Mouse (Mus musculus) heart, embryonic 11.5 days (tissue): ENCODE results near the gene Olfr218. TPM values are rescaled to one million over a fixed set of nuclear protein-coding genes. Genes with fewer than 3 reads are reported as not detected.
"Not testable (repeated sequence)": the region's sequence is repeated elsewhere in the genome, so short reads cannot be mapped to it uniquely, and the experiment has no call there.

Source experiments
- ATAC-seq: fragments of 200-750 bp; cut with Nextera tagmentation; replicated peaks from 2 replicates; pipeline ENCODE4 v1.8.0; 2017; ENCODE audit warnings: moderate library complexity; ENCODE audit not compliant: insufficient number of reproducible peaks, low FRiP score, low TSS enrichment
- H3K27ac ChIP-seq: fragments of 300-500 bp; sonication (generic); 2 replicates; pipeline ENCODE4 v1.5.1; 2014; ENCODE audit warnings: mild to moderate bottlenecking, low read depth, low read length
- H3K27me3 ChIP-seq: fragments of 300-500 bp; sonication (generic); 2 replicates; pipeline ENCODE4 v1.6.1; 2014; ENCODE audit warnings: mild to moderate bottlenecking, low read length, mixed read lengths; ENCODE audit not compliant: control insufficient read depth, insufficient read depth
- H3K36me3 ChIP-seq: fragments of 300-500 bp; sonication (generic); 2 replicates; pipeline ENCODE4 v1.6.1; 2014; ENCODE audit warnings: mild to moderate bottlenecking, low read length, moderate library complexity, mixed read lengths; ENCODE audit not compliant: control insufficient read depth, insufficient read depth
- H3K4me1 ChIP-seq: fragments of 300-500 bp; sonication (generic); 2 replicates; pipeline ENCODE4 v1.6.1; 2014; ENCODE audit warnings: low read length; ENCODE audit not compliant: control insufficient read depth, insufficient read depth
- H3K4me2 ChIP-seq: fragments of 300-500 bp; sonication (generic); 2 replicates; pipeline ENCODE4 v1.6.1; 2014; ENCODE audit warnings: mild to moderate bottlenecking, moderate library complexity
- H3K4me3 ChIP-seq: fragments of 300-500 bp; sonication (generic); 2 replicates; pipeline ENCODE4 v1.5.1; 2014; ENCODE audit warnings: low read depth, low read length
- H3K9ac ChIP-seq: fragments of 300-500 bp; sonication (generic); 2 replicates; pipeline ENCODE4 v1.6.1; 2014; ENCODE audit warnings: mild to moderate bottlenecking, low read depth, low read length, moderate library complexity
- H3K9me3 ChIP-seq: fragments of 300-500 bp; sonication (generic); replicated peaks from 2 replicates; pipeline ENCODE4 v1.6.1; 2016; ENCODE audit warnings: low read length; ENCODE audit not compliant: control insufficient read depth
- WGBS: fragments of 180-500 bp; shearing (Covaris S2); extraction: QIAGEN DNeasy Blood & Tissue Kit; methylation state at CpG from one replicate; pipeline ENCODE4 v1.1.7; 2014; ENCODE audit not compliant: insufficient replicate concordance; 5-methylcytosine and 5-hydroxymethylcytosine counted together
- polyA plus RNA-seq: library from polyadenylated mRNA; unstranded; fragments of >200 nt; fragmentation: Nextera tagmentation; extraction: Ambion mirVana; gene quantifications from 2 replicates; pipeline ENCODE4 v1.2.1, GENCODE M21; 2014

Olfr218 gene
- not detected in 2 replicates for polyA plus RNA-seq

DNA sequence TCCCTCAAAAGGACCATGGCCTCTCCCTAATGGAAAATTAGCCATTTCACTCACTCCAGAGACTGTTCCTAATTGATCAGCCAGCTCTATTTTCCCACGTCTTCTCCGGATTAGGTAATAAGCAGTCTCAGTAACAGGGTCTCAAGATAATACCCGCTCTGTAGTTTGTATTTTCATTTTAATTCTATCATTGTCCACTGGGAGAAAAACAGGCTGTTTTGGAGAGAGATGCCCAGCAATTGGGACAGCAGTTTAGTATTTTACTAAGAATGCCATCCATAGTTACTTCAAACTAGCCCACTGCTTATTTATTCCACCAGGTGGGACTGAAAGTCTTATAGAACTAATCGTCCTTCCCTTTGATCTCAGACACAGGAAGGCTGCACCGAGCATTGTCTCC, at the start of gene Olfr218:
Olfr218 (plus strand) TSS at position 301 of the 400 bp plus-strand sequence.
- H3K9me3 ChIP-seq: no peaks in the 10 kb centered on the region
- 76% methylated on average over 5 of the region's 5 CpGs for WGBS
- H3K27ac ChIP-seq: no peak within 1 kb of the TSS
- H3K36me3 ChIP-seq: no peaks in the 10 kb centered on the region
- H3K4me3 ChIP-seq: no peak within 1 kb of the TSS
- no peak within 1 kb of the TSS for H3K9ac ChIP-seq
- no peak within 1 kb of the TSS for H3K4me2 ChIP-seq
- H3K4me1 ChIP-seq: no peaks in the 10 kb centered on the region
- no peak for ATAC-seq
- H3K27me3 ChIP-seq: no peaks in the 10 kb centered on the region

GRCm38 (mm10) chr1:173174154-173174842, 23.3 kb upstream of the Olfr218 start:
- H3K4me1 ChIP-seq: no peaks in the 10 kb centered on the region
- H3K4me3 ChIP-seq: no peak overlapping the region
- H3K4me2 ChIP-seq: no peak overlapping the region
- H3K36me3 ChIP-seq: no peaks in the 10 kb centered on the region
- no peak for ATAC-seq
- no peaks in the 10 kb centered on the region for H3K27me3 ChIP-seq
- H3K27ac ChIP-seq: no peak overlapping the region
- no peak overlapping the region for H3K9ac ChIP-seq
- H3K9me3 ChIP-seq: no peaks in the 10 kb centered on the region

GRCm38 (mm10) chr1:173190540-173190939, 7.1 kb upstream of the Olfr218 start, which contains the start of gene Olfr1406:
TSS of gene Olfr1406 (minus strand) at chr1:173190640.
- Histone ChIP-seq H3K27ac (no peak within 1 kb of the TSS), H3K4me3 (no peak within 1 kb of the TSS), H3K4me2 (no peak within 1 kb of the TSS), H3K27me3 (no peaks in the 10 kb centered on the region), H3K36me3 (no peaks in the 10 kb centered on the region), H3K9ac (no peak within 1 kb of the TSS), H3K4me1 (no peaks in the 10 kb centered on the region), H3K9me3 (no peaks in the 10 kb centered on the region)
- ATAC-seq: no peak
- WGBS: 50% methylated on average over 3 of the region's 3 CpGs

- ATAC-seq: no peak
- Histone ChIP-seq H3K27ac (no peak overlapping the region), H3K27me3 (no peaks in the 10 kb centered on the region), H3K4me1 (no peaks in the 10 kb centered on the region), H3K4me3 (no peak overlapping the region), H3K9ac (no peak overlapping the region), H3K4me2 (no peak overlapping the region), H3K36me3 (no peaks in the 10 kb centered on the region), H3K9me3 (no peaks in the 10 kb centered on the region)
- 51% methylated on average over 3 of the region's 3 CpGs for WGBS
Measured at GRCm38 (mm10) chr1:173192059-173192458, 5.5 kb upstream of the Olfr218 start.

DNA sequence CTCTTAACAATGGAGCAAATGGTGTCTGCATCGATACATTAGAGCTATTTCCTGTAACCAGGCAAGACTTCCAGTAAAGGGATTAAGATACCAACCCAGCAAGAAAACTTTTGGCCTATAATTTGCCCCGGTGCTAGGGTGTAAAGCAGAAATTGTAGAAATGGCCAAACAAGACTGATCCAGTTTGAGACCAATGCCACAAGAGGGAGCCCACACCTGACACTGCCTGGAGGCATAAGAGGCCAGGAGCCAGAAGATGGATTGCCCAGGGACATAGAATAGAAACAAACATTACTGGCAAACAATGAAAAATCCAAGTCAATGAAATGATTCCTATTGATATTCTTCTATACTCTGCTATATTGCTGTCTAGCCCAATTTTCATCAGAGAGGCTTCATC, 1.2 kb upstream of the Olfr218 start:
- H3K36me3 ChIP-seq: no peaks in the 10 kb centered on the region
- no peak overlapping the region for H3K4me2 ChIP-seq
- H3K27ac ChIP-seq: no peak overlapping the region
- WGBS: 67% methylated on average over 2 of the region's 2 CpGs
- H3K9me3 ChIP-seq: no peaks in the 10 kb centered on the region
- H3K4me3 ChIP-seq: no peak overlapping the region
- H3K9ac ChIP-seq: no peak overlapping the region
- H3K4me1 ChIP-seq: no peaks in the 10 kb centered on the region
- ATAC-seq: no peak
- no peaks in the 10 kb centered on the region for H3K27me3 ChIP-seq

DNA sequence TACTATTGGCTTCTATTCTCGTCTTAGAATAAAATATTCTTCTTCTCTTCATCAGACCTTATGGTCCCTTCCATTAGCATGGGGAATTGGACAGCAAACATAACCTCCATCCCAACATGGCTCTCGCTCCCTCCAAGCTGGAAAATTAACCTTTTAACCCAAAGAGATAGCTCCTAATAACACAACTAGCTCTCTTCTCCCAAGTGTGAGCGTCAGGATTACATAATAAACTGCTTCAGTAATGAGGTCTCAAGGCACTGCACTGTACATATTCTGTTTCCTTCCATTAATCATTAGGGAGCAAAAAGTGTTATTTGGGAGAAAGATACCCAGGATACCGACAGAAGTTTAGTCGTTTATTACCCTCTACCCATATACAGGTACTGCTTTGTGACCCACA, 14.5 kb downstream of the Olfr218 start, which contains the start of gene Olfr1404:
Olfr1404 (plus strand) TSS at position 301 of the 400 bp plus-strand sequence.
- Histone ChIP-seq H3K36me3 (no peaks in the 10 kb centered on the region), H3K4me1 (no peaks in the 10 kb centered on the region), H3K9me3 (no peaks in the 10 kb centered on the region), H3K27me3 (no peaks in the 10 kb centered on the region), H3K9ac (no peak within 1 kb of the TSS), H3K4me3 (no peak within 1 kb of the TSS), H3K27ac (no peak within 1 kb of the TSS), H3K4me2 (no peak within 1 kb of the TSS)
- no peak for ATAC-seq
- whole genome bisulfite sequencing: 78% methylated on average over 5 of the region's 5 CpGs

DNA sequence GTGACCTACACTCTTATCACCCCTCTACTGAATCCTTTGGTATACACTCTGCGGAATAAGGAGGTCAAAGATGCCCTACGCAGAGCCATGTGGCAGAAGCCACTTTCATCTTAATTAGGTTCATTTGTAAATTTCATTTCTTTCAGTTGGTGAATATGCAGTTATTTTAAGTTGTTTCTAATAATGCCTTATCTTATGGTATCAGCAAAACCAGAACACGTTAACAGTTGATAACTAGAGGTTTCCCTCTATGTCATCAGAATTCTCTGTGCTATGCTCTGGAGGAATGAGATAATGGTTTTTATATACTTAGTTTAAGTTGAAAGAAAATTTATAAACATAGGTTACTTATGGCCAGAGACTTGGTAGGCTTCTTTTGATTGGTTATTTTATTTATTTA, 18.9 kb downstream of the Olfr218 start:
- H3K4me3 ChIP-seq: no peak overlapping the region
- H3K9me3 ChIP-seq: no peaks in the 10 kb centered on the region
- no peaks in the 10 kb centered on the region for H3K4me1 ChIP-seq
- no peaks in the 10 kb centered on the region for H3K27me3 ChIP-seq
- ATAC-seq: no peak
- 91% methylated on average over 3 of the region's 3 CpGs for WGBS
- no peak overlapping the region for H3K4me2 ChIP-seq
- H3K9ac ChIP-seq: no peak overlapping the region
- H3K36me3 ChIP-seq: no peaks in the 10 kb centered on the region
- H3K27ac ChIP-seq: no peak overlapping the region

DNA sequence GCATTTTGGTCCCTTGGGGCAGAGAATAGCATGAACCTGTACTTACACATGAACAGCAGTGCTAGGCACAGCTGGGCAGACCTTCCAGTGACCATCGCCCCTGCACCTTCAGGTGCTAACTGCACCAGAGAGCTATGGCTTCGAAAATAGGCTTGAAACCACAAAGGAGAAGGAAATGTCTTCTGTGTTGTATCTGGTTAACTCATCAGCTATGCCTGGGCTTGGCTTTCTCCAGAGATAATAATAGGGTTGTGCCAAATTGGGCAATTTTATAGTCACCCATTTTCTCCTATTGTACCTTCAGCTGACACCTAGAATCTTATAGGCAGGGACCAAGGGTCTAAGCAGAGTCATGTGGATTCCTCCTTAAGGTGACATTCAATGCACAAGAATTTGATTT, 29.5 kb downstream of the Olfr218 start, which contains the start of gene Fcer1a:
Fcer1a (minus strand) TSS at position 134 of the 400 bp plus-strand sequence.
- no peaks in the 10 kb centered on the region for H3K9me3 ChIP-seq
- H3K9ac ChIP-seq: no peak within 1 kb of the TSS
- H3K4me3 ChIP-seq: no peak within 1 kb of the TSS
- no peak within 1 kb of the TSS for H3K27ac ChIP-seq
- no peaks in the 10 kb centered on the region for H3K4me1 ChIP-seq
- no peaks in the 10 kb centered on the region for H3K36me3 ChIP-seq
- ATAC-seq: no peak
- WGBS: 82% methylated on average over 2 of the region's 2 CpGs
- no peaks in the 10 kb centered on the region for H3K27me3 ChIP-seq
- H3K4me2 ChIP-seq: no peak within 1 kb of the TSS

- not testable (repeated sequence) for H3K4me1 ChIP-seq, H3K4me3 ChIP-seq, H3K9me3 ChIP-seq, H3K27me3 ChIP-seq, H3K4me2 ChIP-seq, H3K9ac ChIP-seq, ATAC-seq, H3K36me3 ChIP-seq, H3K27ac ChIP-seq
- WGBS: 78% methylated on average over 1 of the region's 1 CpGs
Measured at GRCm38 (mm10) chr1:173237004-173237403, 39.4 kb downstream of the Olfr218 start.
